Mouse (Mus musculus): Measurements from ENCODE around the gene Tacr2. TPM values are rescaled to one million over a fixed set of nuclear protein-coding genes. Genes with fewer than 3 reads are reported as not detected.

Gene Tacr2
- polyA plus RNA-seq, 1 experiment = 3.8 TPM

DNA sequence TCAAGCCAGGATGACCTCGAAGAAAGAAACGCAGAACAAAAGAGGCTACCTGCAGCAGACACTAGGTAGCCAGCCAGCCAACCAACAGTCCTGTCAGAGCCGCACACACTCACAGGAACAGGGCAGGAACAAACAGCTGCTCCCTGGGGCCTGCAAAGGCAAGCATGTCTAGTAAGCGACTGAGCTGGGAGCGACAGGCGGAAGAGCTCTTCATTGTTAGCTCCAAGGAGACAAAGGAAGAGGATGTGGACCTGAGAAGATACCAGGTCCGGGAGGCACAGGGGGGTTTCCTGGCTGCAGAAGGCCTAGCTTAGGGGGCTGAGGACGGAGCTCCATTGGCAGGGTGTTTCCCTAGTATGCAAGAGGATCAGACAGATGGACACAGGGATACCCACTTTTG, 35.0 kb upstream of the Tacr2 start:
- TF ChIP-seq POLR2A (IDR thresholded peaks at IDR 0.05; ENCODE audit: low read depth, low read length) (no peak), CTCF (IDR thresholded peaks at IDR 0.05; ENCODE audit: extremely low read depth, insufficient read length, insufficient replicate concordance, low read depth, low read length) (no peak)
- H3K4me3 ChIP-seq (ENCODE audit: low read depth, low read length) = no peak overlapping the region
- 57% methylated on average over 8 of the region's 8 CpGs for WGBS
- peak overlapping the region; percentile 100 for H3K27ac ChIP-seq (ENCODE audit: insufficient read depth, low read depth, low read length)
- peaks cover 45% of the 10 kb centered on the region for H3K4me1 ChIP-seq (ENCODE audit: control insufficient read depth, insufficient read depth, insufficient read length, low read length)
- no peaks in the 10 kb centered on the region for H3K27me3 ChIP-seq (ENCODE audit: control insufficient read depth, insufficient read depth, low read length)
- peaks cover 10% of the 10 kb centered on the region for H3K36me3 ChIP-seq (ENCODE audit: control insufficient read depth, insufficient read depth, low read length)

DNA sequence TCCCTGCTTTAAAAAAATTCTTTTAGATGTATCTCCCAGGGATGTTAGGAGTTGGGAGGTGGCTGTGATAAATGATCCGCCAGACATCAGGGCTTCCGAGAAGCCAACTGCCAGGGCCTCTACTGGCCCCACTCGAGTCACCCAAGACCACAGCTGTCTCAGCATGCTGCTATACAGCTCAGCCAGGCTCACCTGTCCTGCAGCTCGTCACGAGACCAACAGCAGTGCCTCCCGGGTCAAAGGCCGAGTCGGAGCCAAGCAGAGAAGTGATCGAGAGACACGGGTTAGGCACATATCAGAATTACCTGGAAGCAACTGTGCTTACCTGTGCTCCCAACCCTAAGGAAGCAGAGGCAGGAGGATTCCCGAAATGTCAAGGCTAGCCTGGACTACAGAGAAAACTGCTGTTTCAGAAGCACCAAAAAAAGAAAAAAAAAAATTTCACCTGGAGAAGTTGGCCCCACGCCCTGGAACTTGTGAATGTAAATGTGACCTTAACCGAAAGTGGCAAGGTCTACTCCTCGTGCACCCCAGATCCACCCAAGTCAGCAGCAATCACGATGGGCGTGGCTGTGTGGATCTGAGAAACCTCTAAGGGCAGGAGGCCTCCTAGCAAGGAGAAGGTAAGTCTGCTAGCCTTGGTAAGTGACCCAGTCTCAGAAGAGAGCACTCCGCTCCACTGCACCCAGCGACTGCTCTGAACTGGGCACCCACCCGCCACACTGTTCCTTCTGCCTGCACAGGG, 34.0 kb upstream of the Tacr2 start:
- TF ChIP-seq POLR2A (IDR thresholded peaks at IDR 0.05; ENCODE audit: low read depth, low read length) (peak; percentile 36; the same call in 1 of the 2 replicates), CTCF (IDR thresholded peaks at IDR 0.05; ENCODE audit: extremely low read depth, insufficient read length, insufficient replicate concordance, low read depth, low read length) (no peak)
- peak overlapping the region; percentile 100 for H3K27ac ChIP-seq (ENCODE audit: insufficient read depth, low read depth, low read length)

DNA sequence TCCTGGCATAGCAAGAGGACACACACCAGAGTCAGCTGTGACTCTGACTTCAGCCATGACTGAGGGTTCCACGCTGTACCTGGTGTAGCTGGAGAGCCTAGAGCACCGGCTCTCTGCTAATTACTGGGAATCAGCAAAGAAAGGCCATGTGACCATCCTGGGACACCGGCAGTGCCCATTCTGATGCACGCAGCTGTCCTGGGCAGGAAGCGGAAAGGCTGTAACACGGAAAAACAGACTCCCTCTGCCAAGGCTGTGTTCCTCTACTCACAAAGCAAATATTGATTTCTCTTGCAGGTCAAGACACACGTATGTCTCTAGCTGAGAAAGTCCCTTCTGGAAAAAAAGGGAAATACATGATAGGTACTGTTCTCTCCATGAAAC, 33.5 kb upstream of the Tacr2 start:
- WGBS = 13% methylated on average over 7 of the region's 7 CpGs
- Histone ChIP-seq H3K27ac (ENCODE audit: insufficient read depth, low read depth, low read length) (peak overlapping the region; percentile 100), H3K4me3 (ENCODE audit: low read depth, low read length) (peak overlapping the region; percentile 53), H3K4me1 (ENCODE audit: control insufficient read depth, insufficient read depth, insufficient read length, low read length) (peaks cover 50% of the 10 kb centered on the region), H3K36me3 (ENCODE audit: control insufficient read depth, insufficient read depth, low read length) (0 out of 2 replicates have a peak, but pooled peaks cover 2% of the 10 kb centered on the region), H3K27me3 (ENCODE audit: control insufficient read depth, insufficient read depth, low read length) (no peaks in the 10 kb centered on the region)
- TF ChIP-seq CTCF (IDR thresholded peaks at IDR 0.05; ENCODE audit: extremely low read depth, insufficient read length, insufficient replicate concordance, low read depth, low read length) (no peak), POLR2A (IDR thresholded peaks at IDR 0.05; ENCODE audit: low read depth, low read length) (no peak)

More for the DNA sequence above, 34.0 kb upstream of the Tacr2 start:
- peaks cover 6% of the 10 kb centered on the region; the same call in 1 of the 2 replicates for H3K36me3 ChIP-seq (ENCODE audit: control insufficient read depth, insufficient read depth, low read length)
- peak overlapping the region; percentile 53 for H3K4me3 ChIP-seq (ENCODE audit: low read depth, low read length)
- 33% methylated on average over 19 of the region's 19 CpGs for WGBS
- H3K27me3 ChIP-seq (ENCODE audit: control insufficient read depth, insufficient read depth, low read length) = no peaks in the 10 kb centered on the region
- H3K4me1 ChIP-seq (ENCODE audit: control insufficient read depth, insufficient read depth, insufficient read length, low read length) = peaks cover 48% of the 10 kb centered on the region

DNA sequence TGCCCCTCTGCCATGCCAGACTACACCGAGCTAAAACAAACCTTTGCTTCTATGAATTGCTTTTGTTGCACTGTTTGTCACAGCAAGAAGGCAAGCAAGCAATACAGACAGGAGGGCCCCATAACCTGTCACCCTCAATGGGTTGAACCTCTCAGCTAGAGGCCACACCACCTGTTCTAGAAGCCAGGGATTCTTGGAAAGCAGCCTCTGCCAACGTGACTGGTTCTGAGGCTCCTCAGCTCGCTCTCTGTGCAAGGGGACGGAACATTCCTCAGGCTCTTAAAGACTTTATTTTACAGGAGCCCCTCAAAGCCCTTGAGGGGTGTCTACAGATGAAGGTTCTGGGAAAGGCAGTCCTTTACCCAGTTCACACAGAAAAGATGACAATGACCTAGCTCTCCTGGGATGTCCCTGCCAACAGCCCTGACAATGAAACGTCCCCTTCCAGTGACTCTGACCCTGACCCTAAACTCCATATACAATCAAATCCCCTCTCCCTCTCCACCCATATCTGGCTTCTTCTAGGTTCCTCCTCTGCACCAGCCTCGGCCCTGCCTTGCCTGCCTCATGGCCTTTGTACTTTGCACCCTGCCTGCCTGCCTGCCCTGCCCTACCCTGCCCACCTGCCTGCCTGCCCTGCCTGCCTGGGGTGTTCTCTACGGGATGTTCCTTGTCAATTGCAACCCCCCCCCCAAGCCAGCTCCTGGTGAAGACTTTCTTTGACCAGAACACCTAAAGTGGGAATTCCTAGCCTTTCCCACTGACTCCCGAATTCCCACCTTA, 31.3 kb upstream of the Tacr2 start:
- H3K4me1 ChIP-seq (ENCODE audit: control insufficient read depth, insufficient read depth, insufficient read length, low read length) = peaks cover 52% of the 10 kb centered on the region
- H3K27ac ChIP-seq (ENCODE audit: insufficient read depth, low read depth, low read length) = peak overlapping the region; percentile 99
- TF ChIP-seq CTCF (IDR thresholded peaks at IDR 0.05; ENCODE audit: extremely low read depth, insufficient read length, insufficient replicate concordance, low read depth, low read length) = no peak
- WGBS = 24% methylated on average over 8 of the region's 8 CpGs
- H3K27me3 ChIP-seq (ENCODE audit: control insufficient read depth, insufficient read depth, low read length) = no peaks in the 10 kb centered on the region
- H3K36me3 ChIP-seq (ENCODE audit: control insufficient read depth, insufficient read depth, low read length) = 0 out of 2 replicates have a peak, but pooled peaks cover 2% of the 10 kb centered on the region
- H3K4me3 ChIP-seq (ENCODE audit: low read depth, low read length) = peak overlapping the region; percentile 25; the same call in 1 of the 2 replicates

DNA sequence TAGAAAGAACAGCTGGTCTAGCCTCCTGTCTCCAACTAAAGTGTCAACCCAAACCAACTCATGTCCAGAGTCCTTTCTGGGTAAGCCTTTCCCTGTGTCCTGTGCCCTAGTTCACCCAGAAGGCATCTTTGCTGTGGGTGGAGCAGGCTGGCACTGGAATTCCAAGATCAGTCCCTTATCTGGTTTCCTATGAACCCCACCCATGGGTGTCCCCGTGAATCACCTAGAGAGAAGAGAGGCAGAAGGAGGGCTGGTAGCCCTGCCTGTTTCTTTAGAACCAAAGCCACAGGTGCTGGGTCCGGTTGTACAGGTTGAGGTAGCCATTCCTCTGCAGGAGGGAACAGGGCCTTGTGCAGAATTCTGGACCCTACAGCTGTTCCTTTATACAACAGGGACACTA, 30.6 kb upstream of the Tacr2 start:
- H3K27me3 ChIP-seq (ENCODE audit: control insufficient read depth, insufficient read depth, low read length) = no peaks in the 10 kb centered on the region
- WGBS = 20% methylated on average over 2 of the region's 2 CpGs
- H3K27ac ChIP-seq (ENCODE audit: insufficient read depth, low read depth, low read length) = peak overlapping the region; percentile 99
- TF ChIP-seq CTCF (IDR thresholded peaks at IDR 0.05; ENCODE audit: extremely low read depth, insufficient read length, insufficient replicate concordance, low read depth, low read length) = no peak
- TF ChIP-seq POLR2A (IDR thresholded peaks at IDR 0.05; ENCODE audit: low read depth, low read length) = no peak; the same call in 1 of the 2 replicates
- H3K4me3 ChIP-seq (ENCODE audit: low read depth, low read length) = peak overlapping the region; percentile 17; the same call in 1 of the 2 replicates
- peaks cover 49% of the 10 kb centered on the region for H3K4me1 ChIP-seq (ENCODE audit: control insufficient read depth, insufficient read depth, insufficient read length, low read length)
- H3K36me3 ChIP-seq (ENCODE audit: control insufficient read depth, insufficient read depth, low read length) = 0 out of 2 replicates have a peak, but pooled peaks cover 2% of the 10 kb centered on the region

DNA sequence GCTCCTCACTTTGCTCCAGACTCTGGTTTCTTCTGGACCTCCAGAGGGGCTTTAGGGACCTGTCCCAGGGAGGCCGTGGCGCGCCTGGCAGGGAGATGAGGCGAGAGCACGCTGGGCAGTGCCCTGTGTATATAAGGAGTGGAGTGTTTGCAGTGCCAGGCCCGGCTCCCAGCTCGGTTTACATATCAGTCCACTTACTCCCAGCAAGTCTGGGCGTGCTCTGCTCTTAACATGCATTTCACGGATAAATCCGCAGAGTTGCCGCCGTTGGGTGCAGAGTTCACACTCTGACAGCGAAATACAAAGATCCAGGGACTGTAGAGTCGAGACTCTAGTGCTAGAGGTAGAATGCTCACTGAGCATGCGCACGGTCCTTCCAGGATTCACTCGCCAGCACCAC, 29.5 kb upstream of the Tacr2 start:
- Histone ChIP-seq H3K27ac (ENCODE audit: insufficient read depth, low read depth, low read length) (peak overlapping the region; percentile 99), H3K27me3 (ENCODE audit: control insufficient read depth, insufficient read depth, low read length) (no peaks in the 10 kb centered on the region), H3K36me3 (ENCODE audit: control insufficient read depth, insufficient read depth, low read length) (no peaks in the 10 kb centered on the region), H3K4me3 (ENCODE audit: low read depth, low read length) (peak overlapping the region; percentile 35), H3K4me1 (ENCODE audit: control insufficient read depth, insufficient read depth, insufficient read length, low read length) (peaks cover 42% of the 10 kb centered on the region)
- TF ChIP-seq CTCF (IDR thresholded peaks at IDR 0.05; ENCODE audit: extremely low read depth, insufficient read length, insufficient replicate concordance, low read depth, low read length) (no peak), POLR2A (IDR thresholded peaks at IDR 0.05; ENCODE audit: low read depth, low read length) (peak; percentile 43; the same call in 1 of the 2 replicates)
- 29% methylated on average over 17 of the region's 17 CpGs for WGBS

DNA sequence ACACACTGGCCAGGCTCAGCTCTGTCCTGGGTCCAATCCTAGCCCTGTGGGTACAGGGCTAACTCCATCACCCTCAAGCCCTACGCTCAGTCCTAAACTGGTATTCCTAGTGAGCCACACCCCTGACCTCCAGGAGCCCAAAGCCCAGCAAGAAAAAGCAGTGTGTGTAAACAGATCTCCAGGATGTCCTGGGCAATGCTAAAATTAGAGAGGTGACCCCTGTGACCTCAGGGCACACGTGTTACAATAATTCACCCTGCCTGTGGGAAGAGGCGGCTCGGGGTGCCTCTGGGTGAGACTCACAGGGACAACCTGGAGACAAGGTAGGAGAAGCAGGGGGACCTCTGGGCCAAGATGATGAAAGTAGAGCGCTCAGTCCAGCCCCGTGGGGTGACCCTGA, 28.0 kb upstream of the Tacr2 start:
- Histone ChIP-seq H3K36me3 (ENCODE audit: control insufficient read depth, insufficient read depth, low read length) (no peaks in the 10 kb centered on the region), H3K27me3 (ENCODE audit: control insufficient read depth, insufficient read depth, low read length) (no peaks in the 10 kb centered on the region), H3K27ac (ENCODE audit: insufficient read depth, low read depth, low read length) (0 out of 2 replicates have a peak overlapping the region, but pooled peaks have one; percentile 20), H3K4me1 (ENCODE audit: control insufficient read depth, insufficient read depth, insufficient read length, low read length) (peaks cover 40% of the 10 kb centered on the region), H3K4me3 (ENCODE audit: low read depth, low read length) (no peak overlapping the region)
- WGBS = 47% methylated on average over 6 of the region's 6 CpGs
- no peak for TF ChIP-seq POLR2A (IDR thresholded peaks at IDR 0.05; ENCODE audit: low read depth, low read length)
- no peak for TF ChIP-seq CTCF (IDR thresholded peaks at IDR 0.05; ENCODE audit: extremely low read depth, insufficient read length, insufficient replicate concordance, low read depth, low read length)

Data from small intestine, adult 2 months (tissue).